Mouse (Mus musculus) adrenal gland, postnatal 36 days (tissue): ENCODE measurements around the gene Lmf1. TPM values are rescaled to one million over a fixed set of nuclear protein-coding genes. Genes with fewer than 3 reads are reported as not detected.

ENCODE experiments used
- DNase-seq, 2 experiments: peaks; one replicate each; pipeline ENCODE4 v3.0.0; 2021; ENCODE audit warnings: mixed read lengths in 1 of 2
- total RNA-seq, 2 experiments: library from RNA; stranded (reverse); gene quantifications; 2 replicates each; pipeline ENCODE4 v1.2.3; 2021

Lmf1 gene
- total RNA-seq, 2 experiments from 2014 or later: 29.6 to 37.9 TPM

- DNase-seq: no peak
Measured at GRCm38 (mm10) chr17:25568206-25568605, 10.7 kb upstream of the Lmf1 start.

DNA sequence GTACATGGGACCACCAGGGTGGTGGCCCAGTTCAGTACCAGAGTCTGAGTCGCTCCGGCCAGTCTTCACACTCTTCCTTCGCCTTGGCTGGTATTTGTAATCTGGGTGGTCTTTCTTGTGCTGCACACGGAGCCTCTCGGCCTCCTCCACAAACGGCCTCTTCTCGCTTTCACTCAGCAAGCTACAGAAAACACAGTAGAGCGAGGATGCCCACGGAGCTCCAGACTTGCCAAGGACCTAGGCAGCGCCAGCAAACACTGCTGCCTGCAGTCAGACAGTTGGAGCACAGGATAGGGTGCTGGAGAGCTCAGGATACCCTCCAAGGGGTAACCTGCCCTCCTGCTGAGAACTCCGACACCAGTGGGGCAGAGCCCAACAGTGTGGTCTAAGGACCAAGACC, 10.0 kb upstream of the Lmf1 start:
- DNase-seq: no peak

GRCm38 (mm10) chr17:25569833-25570647, 8.8 kb upstream of the Lmf1 start:
- peak; percentile 17 to 28 for DNase-seq

GRCm38 (mm10) chr17:25570648-25571452, 8.0 kb upstream of the Lmf1 start, which contains the start of gene Sox8:
Sox8 (minus strand) TSS chr17:25570686.
- peak; percentile 80 to 88 for DNase-seq

GRCm38 (mm10) chr17:25571453-25571820, 7.4 kb upstream of the Lmf1 start:
- no peak for DNase-seq

DNA sequence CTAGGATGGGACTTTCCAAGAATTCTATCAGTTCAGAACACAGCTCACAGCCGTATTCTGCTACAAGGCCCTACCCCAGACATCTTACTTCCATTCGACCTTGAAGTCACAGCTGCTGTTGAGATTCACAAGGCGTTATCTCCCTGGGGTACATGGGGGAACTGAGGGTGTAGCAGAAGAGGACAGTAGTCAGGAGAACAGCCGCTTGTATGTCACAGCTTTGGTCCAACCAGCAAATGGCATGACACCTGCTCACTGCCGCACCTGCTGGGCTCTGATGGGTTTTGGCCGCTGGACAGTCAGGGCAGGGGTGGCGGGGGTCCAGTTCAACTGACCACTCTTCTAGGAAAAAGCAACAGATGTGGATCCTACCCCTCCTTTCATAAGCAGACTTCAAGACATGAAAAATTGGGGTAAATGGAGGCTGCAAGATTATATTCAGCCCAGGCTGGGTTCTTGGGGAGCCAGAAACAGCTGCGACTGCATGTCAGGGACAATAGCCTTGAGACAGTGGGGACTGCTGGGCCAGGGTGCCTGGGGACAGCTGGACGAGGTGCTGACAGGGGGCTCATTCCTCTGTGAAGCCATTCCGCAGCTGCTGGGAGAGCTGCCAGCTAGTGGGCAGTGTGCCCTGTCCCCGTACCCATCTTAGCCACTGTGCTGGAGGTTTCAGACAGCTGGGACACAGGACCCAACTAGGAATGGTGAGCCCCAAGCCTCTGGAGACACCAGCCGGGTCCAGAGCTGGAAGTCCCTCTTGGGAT, 3.5 kb upstream of the Lmf1 start:
- no peak for DNase-seq

- no peak for DNase-seq
Measured at GRCm38 (mm10) chr17:25576034-25576433, 2.9 kb upstream of the Lmf1 start.

- DNase-seq: no peak
Measured at GRCm38 (mm10) chr17:25577263-25577662, 1.6 kb upstream of the Lmf1 start.

DNA sequence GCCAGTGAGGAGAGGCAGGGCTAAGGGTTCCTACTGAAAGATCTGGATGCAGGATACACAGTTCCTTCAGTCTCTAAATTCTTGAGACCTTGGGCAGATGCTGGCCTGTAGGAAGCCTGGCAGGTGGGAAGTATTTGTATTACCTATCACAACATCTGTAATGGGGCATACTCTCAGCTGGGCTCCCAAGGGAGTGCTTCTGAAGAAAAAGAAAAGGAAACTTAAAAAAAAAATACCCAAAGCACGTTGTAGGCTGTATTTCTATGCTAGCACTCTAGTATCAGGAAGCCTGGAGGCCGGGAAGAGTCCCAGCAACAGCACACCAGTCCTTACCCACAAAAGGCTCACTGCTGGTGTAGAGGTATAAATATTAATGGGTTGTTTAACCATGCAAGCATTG, 1.2 kb upstream of the Lmf1 start:
- DNase-seq: no peak

DNA sequence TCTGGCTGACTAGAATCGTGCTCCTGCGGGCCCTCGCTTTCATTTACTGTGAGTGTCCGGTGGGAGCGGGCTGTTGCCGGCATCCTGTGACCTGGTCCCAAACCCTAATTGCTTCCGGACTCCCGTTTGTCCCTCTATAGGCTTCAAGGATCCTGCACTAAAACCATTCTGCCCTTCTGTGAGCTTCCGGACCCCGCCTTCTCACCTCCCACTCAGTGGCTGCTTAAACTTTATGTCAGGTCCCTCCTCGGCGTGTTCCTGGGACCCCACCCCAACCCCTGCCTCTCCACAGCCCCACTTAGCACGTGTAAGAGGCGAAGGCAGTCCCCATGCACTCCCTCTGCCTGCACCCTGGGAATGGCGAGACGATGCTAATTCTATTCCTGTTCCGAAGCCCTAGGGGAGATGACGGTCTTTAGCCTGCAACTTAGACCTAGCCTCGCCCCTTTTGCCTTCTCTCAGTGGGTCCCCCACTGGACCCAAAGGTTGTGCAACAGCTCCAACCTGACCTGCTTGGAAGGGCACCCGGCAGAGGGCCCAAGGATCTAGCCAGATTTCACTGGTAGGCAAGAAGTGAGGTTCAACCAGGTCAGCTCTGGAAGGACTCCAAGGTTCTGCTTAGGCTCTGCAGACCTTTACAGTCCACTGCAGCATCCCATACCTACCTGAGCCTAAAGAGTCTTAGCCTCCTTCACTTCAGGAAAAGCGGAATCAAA, 605 bp downstream of the Lmf1 start:
- peak in 1 of 2 experiments; percentile 51 for DNase-seq

DNA sequence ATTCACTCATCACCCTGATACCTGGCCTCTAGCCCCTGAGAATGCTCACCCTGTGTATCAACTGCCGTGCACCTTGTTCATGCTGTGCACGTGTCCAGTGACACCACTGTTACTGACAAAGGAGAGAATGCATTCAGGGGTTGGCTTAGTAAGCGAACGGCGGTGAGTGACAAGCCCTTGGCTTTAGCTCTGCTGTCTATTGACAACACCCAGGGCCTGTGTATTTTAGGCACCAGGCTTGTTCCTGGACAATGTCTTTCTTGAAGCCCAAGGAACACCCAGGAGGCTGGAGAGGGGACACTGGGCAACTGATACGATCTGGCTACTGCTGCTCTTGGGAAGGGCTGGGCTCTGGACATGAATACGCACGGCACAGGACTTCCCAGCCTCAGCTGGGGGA, 3.2 kb downstream of the Lmf1 start:
- no peak for DNase-seq

DNA sequence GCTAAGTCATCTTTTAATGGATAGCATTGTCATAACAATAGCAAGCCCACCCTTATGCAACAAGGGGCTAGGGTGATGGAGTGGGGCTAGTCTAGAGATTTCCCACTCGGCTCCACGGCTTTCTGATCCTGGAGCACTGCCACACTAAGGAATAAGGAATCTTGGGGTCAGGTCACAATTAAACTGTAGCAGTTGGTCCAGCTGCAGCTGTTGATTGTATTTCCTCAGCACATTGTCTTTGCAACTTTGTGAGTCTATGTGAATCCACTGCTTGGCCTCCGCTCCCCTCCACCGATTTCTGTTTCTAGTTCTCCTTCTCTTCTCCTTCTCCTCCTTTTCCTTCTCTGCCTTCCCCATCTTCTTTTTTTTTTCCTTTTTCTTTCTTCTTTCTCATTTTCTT, 4.2 kb downstream of the Lmf1 start:
- no peak for DNase-seq

GRCm38 (mm10) chr17:25583858-25584257, 5.0 kb downstream of the Lmf1 start:
- DNase-seq: no peak

- DNase-seq: no peak
Measured at GRCm38 (mm10) chr17:25584646-25585045, 5.8 kb downstream of the Lmf1 start.

DNA sequence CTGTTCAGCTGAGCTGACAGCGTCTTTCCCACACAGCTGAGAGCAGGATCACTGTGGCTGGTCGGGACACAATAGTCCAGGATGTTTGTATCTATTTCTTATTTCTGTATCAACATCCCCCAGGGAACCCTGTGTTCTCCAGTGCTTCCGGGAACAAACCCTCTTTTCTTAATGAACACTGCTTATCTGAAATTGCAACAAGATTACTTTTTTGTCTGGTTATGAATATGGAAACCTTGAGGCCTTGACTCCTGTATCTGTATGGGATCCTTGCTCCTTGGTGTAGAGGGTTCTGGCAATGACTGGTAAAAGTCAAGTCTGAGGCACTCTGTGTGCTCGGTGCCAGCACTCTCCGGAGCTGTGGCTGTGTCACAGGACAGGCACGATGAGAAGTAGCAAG, 11.2 kb downstream of the Lmf1 start:
- no peak for DNase-seq

DNA sequence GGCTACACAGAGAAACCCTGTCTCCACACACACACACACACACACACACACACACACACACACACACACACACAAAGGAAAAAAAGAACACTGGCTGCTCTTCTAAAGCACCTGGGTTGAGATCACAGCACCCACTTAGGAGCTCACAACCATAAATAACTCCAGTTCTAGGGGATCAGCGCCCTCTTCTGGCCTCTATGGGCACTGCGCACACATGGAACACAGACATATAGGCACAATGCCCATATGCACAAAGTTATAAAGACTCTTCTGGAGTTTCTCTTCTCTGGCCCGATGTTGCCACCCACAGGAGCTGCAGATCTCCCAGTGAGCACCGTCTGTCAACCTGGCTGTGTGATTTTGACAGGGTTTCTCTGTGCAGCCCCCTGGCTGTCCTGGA, 12.1 kb downstream of the Lmf1 start:
- DNase-seq: no peak

- no peak for DNase-seq
Measured at GRCm38 (mm10) chr17:25592336-25592735, 13.5 kb downstream of the Lmf1 start.

DNA sequence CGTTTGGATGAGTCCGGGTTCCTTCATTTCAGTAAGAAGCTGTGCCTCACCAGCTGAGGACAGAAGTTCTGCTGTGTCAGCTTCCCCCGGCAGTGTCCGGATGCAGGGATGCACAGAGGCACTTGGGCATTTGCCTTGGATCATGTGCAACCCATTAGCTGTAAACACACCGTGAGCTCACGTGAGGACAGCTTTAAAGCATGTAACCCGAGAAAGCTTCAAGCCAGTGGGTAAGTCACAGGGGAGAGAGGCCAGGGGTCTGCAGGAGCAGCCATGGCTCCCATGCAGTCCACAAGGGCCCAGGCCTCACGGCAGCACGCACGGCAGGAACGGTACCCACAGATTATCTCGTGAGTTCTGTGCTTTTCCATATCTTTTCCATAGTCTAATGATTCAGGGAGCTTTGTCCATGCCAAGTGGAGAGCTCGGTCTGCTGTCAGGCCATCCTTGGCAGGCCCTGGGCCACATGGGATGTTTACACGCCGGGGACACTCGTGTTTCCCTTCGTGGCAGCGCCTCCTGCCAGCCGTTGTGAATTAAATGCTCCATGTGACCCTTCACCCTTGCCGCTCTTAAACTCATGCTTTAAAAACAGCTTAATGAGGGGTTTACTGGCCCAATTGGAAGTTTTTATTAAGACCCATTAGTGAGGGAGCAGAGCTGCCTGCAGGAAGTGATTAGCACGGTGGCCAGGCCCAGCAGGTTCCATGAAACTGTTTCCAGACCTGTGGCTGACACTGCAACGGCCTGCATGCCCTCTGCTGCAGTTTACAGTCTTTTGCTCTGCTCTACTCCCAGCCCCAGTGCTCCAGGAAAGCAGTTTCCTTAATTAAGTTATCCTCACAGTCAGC, 14.8 kb downstream of the Lmf1 start:
- DNase-seq: no peak

DNA sequence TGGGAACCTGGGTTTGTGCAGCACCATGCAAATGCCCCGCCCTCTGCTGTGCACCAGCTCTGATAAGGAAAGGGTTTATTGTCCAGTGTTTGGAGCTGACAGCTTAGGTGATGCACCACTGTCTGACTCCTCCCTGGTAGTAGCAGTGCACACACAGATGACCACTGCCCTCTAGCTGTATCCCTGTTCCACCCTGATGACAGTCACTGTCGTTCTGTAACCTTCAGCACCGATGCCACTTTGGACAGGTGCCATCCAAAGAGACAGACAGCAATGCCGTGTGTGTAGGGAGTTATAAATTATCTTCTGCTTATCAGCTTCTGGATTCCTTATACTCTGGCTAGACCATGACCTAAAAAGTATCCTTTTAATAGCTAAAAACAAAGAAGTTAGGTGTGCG, 16.6 kb downstream of the Lmf1 start:
- DNase-seq: peak; percentile 68 to 80

- no peak for DNase-seq
Measured at GRCm38 (mm10) chr17:25597537-25597936, 18.7 kb downstream of the Lmf1 start.

GRCm38 (mm10) chr17:25602366-25602765, 23.5 kb downstream of the Lmf1 start:
- DNase-seq: no peak
